Mouse (Mus musculus) embryonic facial prominence, embryonic 11.5 days (tissue): ENCODE data around the gene Vps35l. TPM values are rescaled to one million over a fixed set of nuclear protein-coding genes. Genes with fewer than 3 reads are reported as not detected.

Experiments used
- ATAC-seq: fragments of 200-750 bp; cut with Nextera tagmentation; replicated peaks from 2 replicates; pipeline ENCODE4 v1.8.0; 2017; ENCODE audit warnings: low read depth; ENCODE audit not compliant: insufficient number of reproducible peaks, low FRiP score, low TSS enrichment
- DNase-seq: peaks from one replicate; pipeline ENCODE4 v3.0.0-alpha.2; 2015; ENCODE audit warnings: low spot score
- H3K27ac ChIP-seq: fragments of 300-500 bp; sonication (generic); replicated peaks from 2 replicates; pipeline ENCODE4 v1.5.1; 2014; ENCODE audit warnings: mild to moderate bottlenecking, low read depth, low read length, control low read depth
- H3K27me3 ChIP-seq: fragments of 300-500 bp; sonication (generic); 2 replicates; pipeline ENCODE4 v1.6.1; 2014; ENCODE audit warnings: mild to moderate bottlenecking, low read length, moderate library complexity, mixed read lengths; ENCODE audit not compliant: control insufficient read depth, insufficient read depth
- H3K36me3 ChIP-seq: fragments of 300-500 bp; sonication (generic); replicated peaks from 2 replicates; pipeline ENCODE4 v1.6.1; 2014; ENCODE audit warnings: low read depth, mild to moderate bottlenecking, low read length, moderate library complexity, mixed read lengths; ENCODE audit not compliant: control insufficient read depth, insufficient read depth
- H3K4me1 ChIP-seq: fragments of 300-500 bp; sonication (generic); 2 replicates; pipeline ENCODE4 v1.6.1; 2014; ENCODE audit warnings: low read length, mixed read lengths; ENCODE audit not compliant: control insufficient read depth, insufficient read depth
- H3K4me2 ChIP-seq: fragments of 300-500 bp; sonication (generic); 2 replicates; pipeline ENCODE4 v1.6.1; 2014; ENCODE audit warnings: low read depth, mild to moderate bottlenecking, control low read depth, low read length, moderate library complexity
- H3K4me3 ChIP-seq: fragments of 300-500 bp; sonication (generic); 2 replicates; pipeline ENCODE4 v1.5.1; 2014; ENCODE audit warnings: low read depth, low read length, control low read depth
- H3K9ac ChIP-seq: fragments of 300-500 bp; sonication (generic); replicated peaks from 2 replicates; pipeline ENCODE4 v1.6.1; 2014; ENCODE audit warnings: mild to moderate bottlenecking, control low read depth, low read length
- H3K9me3 ChIP-seq: fragments of 300-500 bp; sonication (generic); replicated peaks from 2 replicates; pipeline ENCODE4 v1.6.1; 2016; ENCODE audit warnings: mild to moderate bottlenecking, low read length, inconsistent platforms, mixed read lengths; ENCODE audit not compliant: control insufficient read depth
- WGBS: fragments of 180-500 bp; shearing (Covaris S2); extraction: QIAGEN DNeasy Blood & Tissue Kit; methylation state at CpG from one replicate; pipeline ENCODE4 v1.1.7; 2014; 5-methylcytosine and 5-hydroxymethylcytosine counted together
- polyA plus RNA-seq: library from polyadenylated mRNA; unstranded; fragments of >200 nt; fragmentation: Nextera tagmentation; extraction: Ambion mirVana; gene quantifications from 2 replicates; pipeline ENCODE4 v1.2.1, GENCODE M21; 2014

The Vps35l gene
- polyA plus RNA-seq, 1 experiment from 2014 or later, result 79.5 TPM

DNA sequence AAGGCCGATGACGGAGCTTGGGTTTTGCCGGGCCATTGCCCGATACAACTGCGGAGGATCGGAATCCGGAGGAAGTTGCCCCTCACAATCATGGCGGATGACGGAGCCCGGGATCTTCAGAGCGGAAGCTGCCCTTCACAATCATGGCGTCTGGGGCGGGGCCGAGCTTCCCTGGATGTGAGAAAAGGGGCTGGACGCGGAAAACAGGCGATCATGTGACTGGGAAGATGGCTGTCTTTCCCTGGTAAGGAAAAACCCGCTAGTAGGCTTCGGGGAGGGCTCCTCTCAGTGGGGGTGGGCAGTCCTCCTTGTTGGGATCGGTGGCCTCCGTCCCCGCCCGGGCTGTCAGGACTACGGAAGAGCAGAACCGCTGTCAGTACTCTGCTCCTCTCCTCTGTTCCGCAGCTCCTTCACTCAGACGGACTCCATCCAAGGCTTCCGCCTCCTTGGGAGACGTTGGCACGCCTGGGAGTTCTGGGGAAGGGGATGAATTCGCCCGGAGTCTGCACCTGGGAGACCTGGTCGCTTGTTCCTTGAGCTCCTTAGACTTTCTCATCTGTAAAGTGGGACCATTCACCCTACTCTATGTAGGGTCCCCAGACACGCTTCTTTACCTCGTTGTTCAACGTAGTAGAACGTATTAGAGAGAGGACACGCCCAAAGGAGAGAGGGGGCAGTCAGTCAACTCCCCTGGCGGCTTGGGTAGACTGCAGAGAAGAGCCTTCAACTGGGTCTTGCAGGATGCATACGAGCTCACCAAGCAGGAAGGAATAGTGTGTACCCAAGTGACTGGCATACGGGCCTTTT is 709 bp downstream of the Vps35l start:
- H3K27me3 ChIP-seq, result no peaks in the 10 kb centered on the region
- H3K9me3 ChIP-seq, result no peaks in the 10 kb centered on the region
- peak overlapping the region; percentile 69 for H3K9ac ChIP-seq
- DNase-seq, result peak; percentile 99
- H3K4me3 ChIP-seq, result peak overlapping the region; percentile 65
- no peaks in the 10 kb centered on the region for H3K36me3 ChIP-seq
- no peak overlapping the region for H3K27ac ChIP-seq
- peak; percentile 94 for ATAC-seq
- no peaks in the 10 kb centered on the region for H3K4me1 ChIP-seq
- peak overlapping the region; percentile 72 for H3K4me2 ChIP-seq
- WGBS, result 4% methylated on average over 39 of the region's 41 CpGs

- Histone ChIP-seq H3K36me3 (no peaks in the 10 kb centered on the region), H3K4me2 (no peak overlapping the region), H3K27me3 (no peaks in the 10 kb centered on the region), H3K4me3 (no peak overlapping the region), H3K9ac (no peak overlapping the region), H3K4me1 (no peaks in the 10 kb centered on the region), H3K9me3 (no peaks in the 10 kb centered on the region), H3K27ac (no peak overlapping the region)
- ATAC-seq, result no peak
- WGBS, result 87% methylated on average over 6 of the region's 6 CpGs
- DNase-seq, result no peak
Observed at GRCm38 (mm10) chr7:118742278-118742677, 2.3 kb downstream of the Vps35l start.

DNA sequence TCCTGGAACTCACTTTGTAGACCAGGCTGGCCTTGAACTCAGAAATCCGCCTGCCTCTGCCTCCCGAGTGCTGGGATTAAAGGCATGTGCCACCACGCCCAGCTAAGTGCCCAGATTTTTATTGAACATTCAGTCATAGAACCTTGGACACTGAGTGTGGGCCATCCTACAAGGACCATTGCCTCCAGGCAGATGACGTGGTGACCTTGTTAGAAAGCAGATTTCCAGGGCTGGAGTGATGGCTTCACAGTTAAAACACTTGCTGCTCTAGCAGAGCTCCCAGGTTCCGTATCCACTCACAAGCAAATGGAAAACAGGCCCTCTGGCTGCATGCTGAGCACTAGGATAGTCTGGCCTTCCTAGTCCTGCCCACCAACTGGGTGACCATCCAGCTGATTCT is 4.7 kb downstream of the Vps35l start:
- DNase-seq, result no peak
- H3K4me1 ChIP-seq, result no peaks in the 10 kb centered on the region

DNA sequence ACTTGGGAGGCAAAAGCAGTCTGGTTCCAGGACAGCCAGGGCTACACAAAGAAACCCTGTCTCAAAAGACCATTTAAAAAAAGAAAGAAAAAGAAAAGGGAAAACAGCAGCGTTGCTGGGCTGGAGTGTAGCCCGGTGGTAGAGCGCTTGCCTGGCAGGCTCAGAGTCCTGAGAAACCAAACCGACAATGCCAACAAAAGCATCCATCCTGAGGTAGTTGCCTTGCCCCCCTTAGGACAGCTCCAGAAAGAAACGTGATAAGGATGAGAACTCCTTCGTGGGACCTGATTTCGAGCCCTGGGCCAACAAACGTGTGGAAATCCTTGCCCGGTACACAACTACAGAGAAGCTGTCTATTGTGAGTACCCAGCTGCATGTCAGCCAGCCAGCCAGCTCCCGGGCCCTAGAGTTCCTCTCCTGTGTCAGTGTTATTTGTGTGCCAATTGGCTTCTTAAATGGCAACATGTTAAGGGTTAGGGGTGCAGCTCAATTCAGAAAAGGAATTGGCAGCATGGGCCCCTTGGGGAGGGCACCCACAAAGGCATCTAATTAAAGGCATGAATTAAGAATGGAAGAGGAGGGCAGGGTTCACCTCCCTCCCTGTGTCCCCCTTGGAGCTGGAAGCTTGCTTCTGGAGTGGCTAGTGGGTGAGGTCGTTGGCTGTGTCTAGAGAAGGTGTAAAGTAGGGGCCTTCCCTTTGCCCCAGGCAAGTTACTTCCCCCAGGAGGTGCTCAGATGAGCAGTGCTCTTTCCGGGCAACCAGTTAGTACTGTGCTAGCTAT is 8.1 kb downstream of the Vps35l start:
- H3K9ac ChIP-seq, result no peak overlapping the region
- no peak for ATAC-seq
- 90% methylated on average over 12 of the region's 12 CpGs for WGBS
- no peaks in the 10 kb centered on the region for H3K9me3 ChIP-seq
- no peaks in the 10 kb centered on the region; the same call in 1 of the 2 replicates for H3K36me3 ChIP-seq
- no peaks in the 10 kb centered on the region for H3K4me1 ChIP-seq
- no peak overlapping the region for H3K4me3 ChIP-seq
- DNase-seq, result no peak
- no peaks in the 10 kb centered on the region for H3K27me3 ChIP-seq
- no peak overlapping the region for H3K27ac ChIP-seq
- no peak overlapping the region for H3K4me2 ChIP-seq

More for the DNA sequence above, 4.7 kb downstream of the Vps35l start:
- no peak overlapping the region for H3K4me3 ChIP-seq
- H3K27ac ChIP-seq, result no peak overlapping the region
- no peaks in the 10 kb centered on the region for H3K9me3 ChIP-seq
- no peak overlapping the region for H3K9ac ChIP-seq
- WGBS, result 85% methylated on average over 5 of the region's 5 CpGs
- no peak overlapping the region for H3K4me2 ChIP-seq
- no peaks in the 10 kb centered on the region for H3K36me3 ChIP-seq
- ATAC-seq, result no peak
- no peaks in the 10 kb centered on the region for H3K27me3 ChIP-seq

- DNase-seq (no peak), ATAC-seq (no peak)
- Histone ChIP-seq H3K27ac (no peak overlapping the region), H3K4me1 (no peaks in the 10 kb centered on the region), H3K4me2 (no peak overlapping the region), H3K27me3 (no peaks in the 10 kb centered on the region), H3K4me3 (no peak overlapping the region), H3K9me3 (no peaks in the 10 kb centered on the region), H3K36me3 (no peaks in the 10 kb centered on the region; the same call in none of the 2 replicates), H3K9ac (no peak overlapping the region)
- 46% methylated on average over 8 of the region's 8 CpGs for WGBS
Observed at GRCm38 (mm10) chr7:118749706-118750105, 9.7 kb downstream of the Vps35l start.

DNA sequence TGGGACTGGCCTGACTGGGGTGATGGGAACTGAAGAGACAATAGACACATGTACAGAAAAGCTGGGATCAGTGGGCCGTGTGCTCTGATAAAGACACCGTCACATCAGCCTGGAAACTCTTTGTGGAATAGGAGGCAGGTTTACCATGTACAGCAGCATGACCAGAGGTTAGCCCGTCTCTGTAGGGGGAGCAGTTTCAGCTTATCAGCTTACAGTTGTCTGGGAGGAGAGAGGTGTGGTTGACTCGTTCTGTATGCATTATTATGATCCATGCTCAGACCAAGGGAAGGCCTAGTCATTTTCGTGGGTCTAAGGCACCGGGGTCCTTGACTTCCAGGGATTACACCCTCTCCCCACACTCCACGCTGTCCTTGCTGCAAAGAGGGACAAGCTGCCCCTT is 11.6 kb downstream of the Vps35l start:
- 89% methylated on average over 7 of the region's 7 CpGs for WGBS
- Histone ChIP-seq H3K36me3 (no peaks in the 10 kb centered on the region; the same call in none of the 2 replicates), H3K9me3 (no peaks in the 10 kb centered on the region), H3K27me3 (no peaks in the 10 kb centered on the region), H3K27ac (no peak overlapping the region), H3K4me1 (no peaks in the 10 kb centered on the region), H3K9ac (no peak overlapping the region), H3K4me3 (no peak overlapping the region), H3K4me2 (no peak overlapping the region)
- DNase-seq (no peak), ATAC-seq (no peak)

DNA sequence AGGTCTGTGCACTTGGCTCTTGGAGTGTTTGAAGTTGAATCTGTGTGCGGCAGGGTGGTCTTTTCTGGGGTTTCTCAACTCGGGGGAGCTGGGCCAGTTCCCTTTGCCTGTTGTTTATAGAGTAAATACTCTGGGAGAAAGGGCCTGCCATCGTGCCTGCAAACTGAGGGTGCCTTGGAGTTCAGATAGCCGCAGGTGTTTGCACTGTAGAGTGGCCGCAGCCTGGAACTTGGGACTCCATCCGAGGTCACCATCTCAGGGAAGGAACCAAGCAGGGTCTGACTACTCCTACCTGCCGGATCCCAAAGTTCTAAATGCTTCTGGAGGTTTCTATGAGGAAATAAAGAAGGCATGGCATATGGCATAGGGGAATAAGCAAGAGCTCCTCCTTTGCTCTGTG is 15.7 kb downstream of the Vps35l start:
- Histone ChIP-seq H3K4me3 (no peak overlapping the region), H3K9me3 (no peaks in the 10 kb centered on the region), H3K27ac (no peak overlapping the region), H3K36me3 (no peaks in the 10 kb centered on the region; the same call in none of the 2 replicates), H3K9ac (no peak overlapping the region), H3K4me2 (no peak overlapping the region), H3K27me3 (no peaks in the 10 kb centered on the region), H3K4me1 (no peaks in the 10 kb centered on the region)
- DNase-seq (no peak), ATAC-seq (no peak)
- 82% methylated on average over 7 of the region's 7 CpGs for WGBS
